Mouse (Mus musculus) CH12.LX (cell line): ENCODE results near the gene Spata7.

ENCODE experiments used
- CHD1 ChIP-seq: IDR thresholded peaks from 2 replicates; pipeline ENCODE4 v1.6.1; 2012; ENCODE audit warnings: low read depth, low read length, improper control_type of control experiment, inconsistent platforms
- CTCF ChIP-seq, 2 experiments: IDR thresholded peaks in 1 of 2; conservative IDR thresholded peaks in 1 of 2; 2 replicates each; pipeline ENCODE4 v1.5.1; 2011 to 2012; ENCODE audit warnings: low read depth in 2 of 2, low read length in 2 of 2, improper control_type of control experiment in 1 of 2, inconsistent platforms in 1 of 2, mild to moderate bottlenecking in 1 of 2, moderate library complexity in 1 of 2
- E2F4 ChIP-seq: IDR thresholded peaks from 2 replicates; pipeline ENCODE4 v1.6.1; 2011; ENCODE audit warnings: low read depth, low read length, improper control_type of control experiment; ENCODE audit not compliant: insufficient replicate concordance
- EP300 ChIP-seq: IDR thresholded peaks from 2 replicates; pipeline ENCODE4 v1.6.1; 2011; ENCODE audit warnings: low read length, improper control_type of control experiment
- IRF4 ChIP-seq: IDR thresholded peaks from 2 replicates; pipeline ENCODE4 v1.6.1; 2014; ENCODE audit warnings: low read depth, mild to moderate bottlenecking, inconsistent platforms, low read length, improper control_type of control experiment
- MAX ChIP-seq: IDR thresholded peaks from 2 replicates; pipeline ENCODE4 v1.6.1; 2011; ENCODE audit warnings: low read length, improper control_type of control experiment
- RAD21 ChIP-seq: IDR thresholded peaks from 2 replicates; pipeline ENCODE4 v1.6.1; 2011; ENCODE audit warnings: low read depth, mild to moderate bottlenecking, low read length, improper control_type of control experiment, moderate library complexity
- TBP ChIP-seq: conservative IDR thresholded peaks from 2 replicates; pipeline ENCODE4 v1.6.1; 2011; ENCODE audit warnings: low read depth, low read length, improper control_type of control experiment
- TCF12 ChIP-seq: IDR thresholded peaks from 2 replicates; pipeline ENCODE4 v1.6.1; 2014; ENCODE audit warnings: low read depth, mild to moderate bottlenecking, inconsistent platforms, low read length, improper control_type of control experiment
- UBTF ChIP-seq: IDR thresholded peaks from 2 replicates; pipeline ENCODE4 v1.6.1; 2012; ENCODE audit warnings: low read depth, mild to moderate bottlenecking, inconsistent platforms, low read length, improper control_type of control experiment, moderate library complexity

DNA sequence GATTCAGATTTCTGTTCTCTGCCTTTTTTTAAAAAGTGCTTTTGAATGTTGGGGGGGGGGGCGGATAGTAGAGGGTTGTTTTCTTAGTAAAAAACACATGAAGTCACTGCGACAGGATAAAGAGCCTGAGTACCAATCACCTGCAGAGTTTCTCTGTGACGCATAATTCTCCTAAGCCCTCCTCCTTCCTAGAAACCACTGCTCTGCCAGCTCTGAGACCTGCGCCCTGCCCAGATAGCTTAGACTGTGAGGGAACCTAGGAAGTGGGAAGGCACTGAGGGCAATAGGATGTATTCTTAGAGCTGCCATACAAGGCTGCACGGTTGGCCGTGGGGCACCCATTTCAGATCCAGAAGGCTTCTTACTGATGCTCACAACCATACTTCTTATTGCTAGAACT, 84.9 kb downstream of the Spata7 start:
- TF ChIP-seq CTCF (conservative IDR thresholded peaks at IDR 0.05 in 1 of 2, IDR thresholded peaks at IDR 0.05 in 1 of 2; ENCODE audit: low read depth in 2 of 2, low read length in 2 of 2) (no peak), TBP (no peak), MAX (no peak), EP300 (no peak), IRF4 (no peak), E2F4 (no peak), UBTF (no peak), TCF12 (no peak), RAD21 (no peak), CHD1 (no peak)
